Mouse (Mus musculus): ENCODE measurements around the gene Pdlim1. TPM values are rescaled to one million over a fixed set of nuclear protein-coding genes. Genes with fewer than 3 reads are reported as not detected.

Gene Pdlim1
- polyA plus RNA-seq, 1 experiment = 497 TPM

GRCm38 (mm10) chr19:40187160-40187559 lies 84.5 kb downstream of the Pdlim1 start, which contains the start of gene Cyp2c70:
Cyp2c70 (minus strand) TSS chr19:40187333.
- peak; percentile 27 for DNase-seq (ENCODE audit: low read depth, low spot score)
- WGBS = 30% methylated on average over 5 of the region's 5 CpGs

- WGBS = 91% methylated on average over 5 of the region's 5 CpGs
- DNase-seq (ENCODE audit: low read depth, low spot score) = no peak
Measured at GRCm38 (mm10) chr19:40183600-40183999, 88.0 kb downstream of the Pdlim1 start.

GRCm38 (mm10) chr19:40178311-40178710 lies 93.3 kb downstream of the Pdlim1 start:
- 80% methylated on average over 4 of the region's 4 CpGs for WGBS

More at GRCm38 (mm10) chr19:40178311-40178710, 93.3 kb downstream of the Pdlim1 start:
- DNase-seq (ENCODE audit: low read depth, low spot score) = no peak

Other genes with a start within 250 kb of the Pdlim1 start
- not detected in 2 replicates for gene Cyp2c54, start 198.0 kb downstream of the Pdlim1 start, polyA plus RNA-seq (2012; rRNA removed)
- gene Cyp2c50, start 182.2 kb downstream of the Pdlim1 start, polyA plus RNA-seq (2012; rRNA removed) = not detected in 2 replicates
- gene Cyp2c70, start 84.5 kb downstream of the Pdlim1 start, polyA plus RNA-seq (2012; rRNA removed) = not detected in 2 replicates
- gene Sorbs1, start 241.9 kb upstream of the Pdlim1 start, polyA plus RNA-seq (2012; rRNA removed) = 14.9 and 32.3 TPM in 2 replicates